In the genomic region with DNA sequence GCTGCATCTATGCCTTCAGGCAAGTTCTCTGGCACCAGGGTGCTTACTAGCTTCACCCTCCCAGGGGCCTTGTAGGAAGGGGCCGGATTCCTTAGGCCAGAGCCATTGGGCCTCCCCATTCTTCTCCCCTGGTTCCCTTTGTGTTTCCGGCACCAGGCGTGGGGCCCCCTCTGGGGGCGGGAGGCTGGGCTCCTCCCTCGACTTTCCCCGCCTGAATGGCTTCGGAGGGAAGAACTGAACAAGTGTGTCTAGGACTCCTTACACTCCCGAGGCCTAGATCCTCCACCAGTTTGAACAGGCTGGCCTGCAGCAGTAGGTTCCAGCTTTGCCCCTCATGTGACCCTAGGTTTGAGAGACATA, we compare ENCODE assay signal across 8 mouse cellular contexts. TPM values are rescaled to one million over a fixed set of nuclear protein-coding genes. Genes with fewer than 3 reads are reported as not detected.
DNase-seq lines count a peak whose midpoint lies in the region; ATAC-seq lines count a peak whose summit lies in the region.

No protein-coding gene starts in this region.

- DNase-seq in layer of hippocampus, postnatal 14 days (ENCODE audit: low spot score in 2 of 2): peak; percentile 37 to 39
- DNase-seq in layer of hippocampus, adult 8-10 months (ENCODE audit: low spot score in 2 of 2): no peak
- peak; percentile 76 for DNase-seq in forebrain, embryonic 14.5 days (ENCODE audit: low spot score)
- DNase-seq in hindbrain, embryonic 14.5 days (ENCODE audit: low spot score): peak; percentile 53
- DNase-seq in naive thymus-derived CD4-positive, alpha-beta T cell, adult 2 months (ENCODE audit: low read depth): peak; percentile 50
- peak; percentile 87 for DNase-seq in thymus, postnatal 14 days

- peak overlapping the region; percentile 99 for H3K4me2 ChIP-seq in forebrain, embryonic 14.5 days (ENCODE audit: low read length)
- peak overlapping the region; percentile 100 for H3K4me2 ChIP-seq in hindbrain, embryonic 14.5 days (replicated peaks)
- peak overlapping the region; percentile 100 for H3K4me2 ChIP-seq in liver, embryonic 12.5 days

- H3K4me1 ChIP-seq in brown adipose tissue, adult 24 weeks (ENCODE audit: control insufficient read depth, insufficient read depth, insufficient read length, low read length): peaks cover 18% of the 10 kb centered on the region
- peaks cover 39% of the 10 kb centered on the region for H3K4me1 ChIP-seq in forebrain, embryonic 14.5 days (ENCODE audit: control insufficient read depth, insufficient read depth, low read length)
- H3K4me1 ChIP-seq in hindbrain, embryonic 14.5 days (replicated peaks; ENCODE audit: control insufficient read depth, insufficient read depth, low read length): peaks cover 55% of the 10 kb centered on the region
- H3K4me1 ChIP-seq in liver, embryonic 12.5 days: peaks cover 94% of the 10 kb centered on the region

- peaks cover 40% of the 10 kb centered on the region for H3K36me3 ChIP-seq in forebrain, embryonic 14.5 days (ENCODE audit: control insufficient read depth, insufficient read depth, low read length)
- peaks cover 38% of the 10 kb centered on the region for H3K36me3 ChIP-seq in hindbrain, embryonic 14.5 days (replicated peaks; ENCODE audit: control insufficient read depth, insufficient read depth)
- H3K36me3 ChIP-seq in liver, embryonic 12.5 days: peaks cover 49% of the 10 kb centered on the region

- 0% methylated on average over 8 of the region's 8 CpGs for WGBS in forebrain, embryonic 14.5 days
- 0% methylated on average over 8 of the region's 8 CpGs for WGBS in hindbrain, embryonic 14.5 days
- WGBS in liver, embryonic 12.5 days (ENCODE audit: insufficient replicate concordance): 0% methylated on average over 8 of the region's 8 CpGs

- no peak overlapping the region for H3K27ac ChIP-seq in brown adipose tissue, adult 24 weeks (replicated peaks; ENCODE audit: low read depth, low read length)
- peak overlapping the region; percentile 100 for H3K27ac ChIP-seq in forebrain, embryonic 14.5 days (ENCODE audit: low read depth, low read length)
- H3K27ac ChIP-seq in hindbrain, embryonic 14.5 days: peak overlapping the region; percentile 100
- H3K27ac ChIP-seq in liver, embryonic 12.5 days: peak overlapping the region; percentile 95

- no peaks in the 10 kb centered on the region for H3K9me3 ChIP-seq in forebrain, embryonic 14.5 days (replicated peaks; ENCODE audit: control insufficient read depth, low read length)
- H3K9me3 ChIP-seq in hindbrain, embryonic 14.5 days (ENCODE audit: control insufficient read depth, low read length): no peaks in the 10 kb centered on the region
- no peaks in the 10 kb centered on the region for H3K9me3 ChIP-seq in liver, embryonic 12.5 days (replicated peaks)

- peak overlapping the region; percentile 98 for H3K4me3 ChIP-seq in brown adipose tissue, adult 24 weeks (ENCODE audit: insufficient read depth, low read depth, low read length)
- peak overlapping the region; percentile 85 for H3K4me3 ChIP-seq in forebrain, embryonic 14.5 days (ENCODE audit: low read depth, low read length)
- H3K4me3 ChIP-seq in hindbrain, embryonic 14.5 days (replicated peaks; ENCODE audit: low read length): peak overlapping the region; percentile 85
- peak overlapping the region; percentile 87 for H3K4me3 ChIP-seq in liver, embryonic 12.5 days

- H3K27me3 ChIP-seq in forebrain, embryonic 14.5 days (replicated peaks; ENCODE audit: control insufficient read depth, insufficient read depth, low read length): no peaks in the 10 kb centered on the region
- H3K27me3 ChIP-seq in hindbrain, embryonic 14.5 days (ENCODE audit: control insufficient read depth, insufficient read depth, low read length): no peaks in the 10 kb centered on the region
- 0 out of 2 replicates have a peak, but pooled peaks cover 4% of the 10 kb centered on the region for H3K27me3 ChIP-seq in liver, embryonic 12.5 days (replicated peaks)

- H3K9ac ChIP-seq in forebrain, embryonic 14.5 days (ENCODE audit: low read length): peak overlapping the region; percentile 97
- H3K9ac ChIP-seq in hindbrain, embryonic 14.5 days: peak overlapping the region; percentile 97
- peak overlapping the region; percentile 92 for H3K9ac ChIP-seq in liver, embryonic 12.5 days

- ATAC-seq in forebrain, embryonic 14.5 days: peak; percentile 11
- no peak for ATAC-seq in hindbrain, embryonic 14.5 days (ENCODE audit: low FRiP score)
- peak; percentile 52 for ATAC-seq in liver, embryonic 12.5 days

RNA-seq across cellular contexts. Expression of a gene that starts 3.4 kb away (rescaled TPM):
- total RNA-seq in layer of hippocampus, postnatal 14 days (2021): 10 to 100 TPM; 50.3 to 50.4 TPM
- total RNA-seq in layer of hippocampus, adult 8-10 months (2022): 10 to 100 TPM; 53.5 to 58.4 (median 56.7) TPM
- polyA plus RNA-seq in brown adipose tissue, adult 24 weeks (2012; ENCODE audit: insufficient read depth, insufficient read length, missing spikeins): 2.0 and 4.0 TPM in 2 replicates
- 61.7 and 62.0 TPM in 2 replicates for polyA plus RNA-seq in forebrain, embryonic 14.5 days (2014; fragmentation: Nextera tagmentation; extraction: Ambion mirVana)
- 47.6 and 50.4 TPM in 2 replicates for polyA plus RNA-seq in hindbrain, embryonic 14.5 days (2014; fragmentation: Nextera tagmentation; extraction: Ambion mirVana)
- polyA plus RNA-seq in liver, embryonic 12.5 days (2016; fragmentation: Nextera tagmentation; extraction: Ambion mirVana): 29.0 and 30.5 TPM in 2 replicates

RNA-seq across cellular contexts. Expression of a gene that starts 25.8 kb away (rescaled TPM):
- total RNA-seq in layer of hippocampus, postnatal 14 days (2021): 100 to 1,000 TPM in 1 of 2 experiments, 10 to 100 TPM in 1; 89.8 to 103 TPM
- total RNA-seq in layer of hippocampus, adult 8-10 months (2022): 100 to 1,000 TPM in 2 of 4 experiments, 10 to 100 TPM in 2; 89.3 to 113 (median 99.1) TPM
- polyA plus RNA-seq in brown adipose tissue, adult 24 weeks (2012; ENCODE audit: insufficient read depth, insufficient read length, missing spikeins): 50.0 and 57.3 TPM in 2 replicates
- 274 and 283 TPM in 2 replicates for polyA plus RNA-seq in forebrain, embryonic 14.5 days (2014; fragmentation: Nextera tagmentation; extraction: Ambion mirVana)
- polyA plus RNA-seq in hindbrain, embryonic 14.5 days (2014; fragmentation: Nextera tagmentation; extraction: Ambion mirVana): 206 and 216 TPM in 2 replicates
- 167 and 169 TPM in 2 replicates for polyA plus RNA-seq in liver, embryonic 12.5 days (2016; fragmentation: Nextera tagmentation; extraction: Ambion mirVana)

RNA-seq across cellular contexts. Expression of a gene that starts 38.2 kb away (rescaled TPM):
- total RNA-seq in layer of hippocampus, postnatal 14 days (2021): 10 to 100 TPM; 29.5 to 35.1 TPM
- 10 to 100 TPM; 38.2 to 53.1 (median 46.4) TPM for total RNA-seq in layer of hippocampus, adult 8-10 months (2022)
- polyA plus RNA-seq in brown adipose tissue, adult 24 weeks (2012; ENCODE audit: insufficient read depth, insufficient read length, missing spikeins): 1.4 and 3.8 TPM in 2 replicates
- 27.8 TPM in 2 replicates for polyA plus RNA-seq in forebrain, embryonic 14.5 days (2014; fragmentation: Nextera tagmentation; extraction: Ambion mirVana)
- polyA plus RNA-seq in hindbrain, embryonic 14.5 days (2014; fragmentation: Nextera tagmentation; extraction: Ambion mirVana): 20.9 and 21.3 TPM in 2 replicates
- polyA plus RNA-seq in liver, embryonic 12.5 days (2016; fragmentation: Nextera tagmentation; extraction: Ambion mirVana): 1.8 and 2.1 TPM in 2 replicates

Comparison
In these comparisons a context has a peak if more than half of its experiments do, and no peak if none do; other contexts are left out.
1. DNase-seq: peak in layer of hippocampus, postnatal 14 days (2 of 2), forebrain, embryonic 14.5 days (single experiment), hindbrain, embryonic 14.5 days (single experiment), naive thymus-derived CD4-positive, alpha-beta T cell, adult 2 months (single experiment) and thymus, postnatal 14 days (single experiment); none in layer of hippocampus, adult 8-10 months (0 of 2).
2. Peak in every context shown above with its lines, with median percentiles within 50 percentile points of each other: H3K4me3 ChIP-seq, H3K4me2 ChIP-seq and H3K9ac ChIP-seq.